Mouse (Mus musculus) liver, embryonic 14.5 days (tissue): ENCODE measurements at regions not wholly inside any gene's neighbourhood (a gene's known extent, or its start where the extent isn't known, plus 50 kb on each side); places are given as distances from the start of the nearest gene placed in this dataset.

Source experiments
- CTCF ChIP-seq: IDR thresholded peaks from 2 replicates; pipeline ENCODE4 v1.5.1; 2016; ENCODE audit warnings: antibody characterized with exemption, low read depth, control low read depth
- EP300 ChIP-seq: IDR thresholded peaks from 2 replicates; pipeline ENCODE4 v1.6.1; 2016; ENCODE audit warnings: antibody characterized with exemption, low read depth

GRCm38 (mm10) chr1:185937026-185937425 is 180.1 kb downstream of the Lyplal1 start:
- TF ChIP-seq EP300 (no peak), CTCF (no peak)
